1 mouse cellular context compared by ENCODE assay signal in the genomic region with DNA sequence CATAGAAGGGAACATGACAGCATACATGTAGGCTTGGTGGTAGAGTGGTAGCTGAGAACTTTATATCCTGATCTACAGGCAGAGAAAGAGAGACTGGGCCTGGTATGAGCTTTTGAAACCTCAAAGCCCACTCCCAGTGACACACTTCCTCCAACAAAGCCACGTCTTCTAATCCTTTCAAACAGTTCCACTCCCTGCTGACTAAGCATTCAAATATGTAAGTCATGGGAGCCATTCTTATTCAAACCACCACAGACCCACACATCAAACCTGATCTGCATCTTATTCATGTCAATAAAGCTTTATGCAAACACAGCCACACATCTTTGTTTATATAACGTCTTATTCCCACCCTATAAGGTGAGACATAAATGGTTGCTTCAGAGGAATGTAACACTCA.
TF ChIP-seq lines count a peak whose summit lies in the region.

No protein-coding gene starts in this region.

TF ChIP-seq in ES-E14, 5 proteins besides CTCF, POLR2A, EP300 and RAD21 (continued from another document):
- TF ChIP-seq MAFK (IDR thresholded peaks at IDR 0.05; ENCODE audit: insufficient read depth, low read depth, low read length) = 0 out of 2 replicates have a peak, but pooled peaks have one; percentile 22
